Mouse (Mus musculus): Measurements from ENCODE around the gene Mfge8. TPM values are rescaled to one million over a fixed set of nuclear protein-coding genes. Genes with fewer than 3 reads are reported as not detected.
A peak's percentile ranks its signal among the peaks of the same experiment; 100 is the strongest.

The Mfge8 gene
- polyA plus RNA-seq, 1 experiment, result 84.7 TPM

GRCm38 (mm10) chr7:79147011-79147837 is 1.6 kb downstream of the Mfge8 start:
- H3K27ac ChIP-seq (replicated peaks; ENCODE audit: low read depth, low read length), result no peak overlapping the region
- peak overlapping the region; percentile 21 for H3K4me3 ChIP-seq (ENCODE audit: insufficient read depth, low read depth, low read length)
- H3K4me1 ChIP-seq (ENCODE audit: control insufficient read depth, insufficient read depth, insufficient read length, low read length), result 0 out of 2 replicates have a peak, but pooled peaks cover 2% of the 10 kb centered on the region

GRCm38 (mm10) chr7:79140897-79141296 is 8.0 kb downstream of the Mfge8 start:
- H3K27ac ChIP-seq (replicated peaks; ENCODE audit: low read depth, low read length), result no peak overlapping the region
- H3K4me3 ChIP-seq (ENCODE audit: insufficient read depth, low read depth, low read length), result no peak overlapping the region
- H3K4me1 ChIP-seq (ENCODE audit: control insufficient read depth, insufficient read depth, insufficient read length, low read length), result no peaks in the 10 kb centered on the region

- H3K27ac ChIP-seq (replicated peaks; ENCODE audit: low read depth, low read length), result 0 out of 2 replicates have a peak overlapping the region, but pooled peaks have one; percentile 48
- H3K4me1 ChIP-seq (ENCODE audit: control insufficient read depth, insufficient read depth, insufficient read length, low read length), result no peaks in the 10 kb centered on the region
- no peak overlapping the region for H3K4me3 ChIP-seq (ENCODE audit: insufficient read depth, low read depth, low read length)
Measured at GRCm38 (mm10) chr7:79139891-79140591, 8.8 kb downstream of the Mfge8 start.

GRCm38 (mm10) chr7:79139328-79139824 is 9.5 kb downstream of the Mfge8 start:
- Histone ChIP-seq H3K4me3 (ENCODE audit: insufficient read depth, low read depth, low read length) (no peak overlapping the region), H3K4me1 (ENCODE audit: control insufficient read depth, insufficient read depth, insufficient read length, low read length) (no peaks in the 10 kb centered on the region), H3K27ac (replicated peaks; ENCODE audit: low read depth, low read length) (0 out of 2 replicates have a peak overlapping the region, but pooled peaks have one; percentile 48)

GRCm38 (mm10) chr7:79133391-79133790 is 15.5 kb downstream of the Mfge8 start:
- no peak overlapping the region for H3K27ac ChIP-seq (replicated peaks; ENCODE audit: low read depth, low read length)
- H3K4me1 ChIP-seq (ENCODE audit: control insufficient read depth, insufficient read depth, insufficient read length, low read length), result peaks cover 4% of the 10 kb centered on the region
- no peak overlapping the region for H3K4me3 ChIP-seq (ENCODE audit: insufficient read depth, low read depth, low read length)

- Histone ChIP-seq H3K4me3 (ENCODE audit: insufficient read depth, low read depth, low read length) (peak within 1 kb of the TSS; percentile 7; the same call in 1 of the 2 replicates), H3K27ac (replicated peaks; ENCODE audit: low read depth, low read length) (no peak within 1 kb of the TSS), H3K4me1 (ENCODE audit: control insufficient read depth, insufficient read depth, insufficient read length, low read length) (peaks cover 4% of the 10 kb centered on the region)
Measured at GRCm38 (mm10) chr7:79130843-79131444, 17.9 kb downstream of the Mfge8 start, which contains the start of gene Hapln3. Hapln3 (minus strand) TSS chr7:79131018.

- Histone ChIP-seq H3K4me3 (ENCODE audit: insufficient read depth, low read depth, low read length) (no peak overlapping the region), H3K4me1 (ENCODE audit: control insufficient read depth, insufficient read depth, insufficient read length, low read length) (peaks cover 4% of the 10 kb centered on the region), H3K27ac (replicated peaks; ENCODE audit: low read depth, low read length) (no peak overlapping the region)
Measured at GRCm38 (mm10) chr7:79130385-79130784, 18.5 kb downstream of the Mfge8 start.

- Histone ChIP-seq H3K4me3 (ENCODE audit: insufficient read depth, low read depth, low read length) (no peak overlapping the region), H3K4me1 (ENCODE audit: control insufficient read depth, insufficient read depth, insufficient read length, low read length) (peaks cover 4% of the 10 kb centered on the region), H3K27ac (replicated peaks; ENCODE audit: low read depth, low read length) (no peak overlapping the region)
Measured at GRCm38 (mm10) chr7:79129883-79130282, 19.0 kb downstream of the Mfge8 start.

- Histone ChIP-seq H3K4me1 (ENCODE audit: control insufficient read depth, insufficient read depth, insufficient read length, low read length) (no peaks in the 10 kb centered on the region), H3K4me3 (ENCODE audit: insufficient read depth, low read depth, low read length) (no peak overlapping the region), H3K27ac (replicated peaks; ENCODE audit: low read depth, low read length) (no peak overlapping the region)
Measured at GRCm38 (mm10) chr7:79123465-79123864, 25.4 kb downstream of the Mfge8 start.

GRCm38 (mm10) chr7:79113848-79114247 is 35.0 kb downstream of the Mfge8 start:
- no peaks in the 10 kb centered on the region; the same call in 1 of the 2 replicates for H3K4me1 ChIP-seq (ENCODE audit: control insufficient read depth, insufficient read depth, insufficient read length, low read length)
- no peak overlapping the region for H3K4me3 ChIP-seq (ENCODE audit: insufficient read depth, low read depth, low read length)
- H3K27ac ChIP-seq (replicated peaks; ENCODE audit: low read depth, low read length), result no peak overlapping the region

GRCm38 (mm10) chr7:79096492-79096891 is 52.4 kb downstream of the Mfge8 start:
- H3K27ac ChIP-seq (replicated peaks; ENCODE audit: low read depth, low read length), result no peak overlapping the region
- H3K4me1 ChIP-seq (ENCODE audit: control insufficient read depth, insufficient read depth, insufficient read length, low read length), result no peaks in the 10 kb centered on the region
- H3K4me3 ChIP-seq (ENCODE audit: insufficient read depth, low read depth, low read length), result no peak overlapping the region

- Histone ChIP-seq H3K4me1 (ENCODE audit: control insufficient read depth, insufficient read depth, insufficient read length, low read length) (no peaks in the 10 kb centered on the region), H3K4me3 (ENCODE audit: insufficient read depth, low read depth, low read length) (no peak overlapping the region), H3K27ac (replicated peaks; ENCODE audit: low read depth, low read length) (no peak overlapping the region)
Measured at GRCm38 (mm10) chr7:79089111-79089510, 59.7 kb downstream of the Mfge8 start.

All from brown adipose tissue, adult 24 weeks (tissue).